Mouse (Mus musculus): Measurements from ENCODE around the gene Drd4. TPM values are rescaled to one million over a fixed set of nuclear protein-coding genes. Genes with fewer than 3 reads are reported as not detected.
"Not testable (repeated sequence)": the region's sequence is repeated elsewhere in the genome, so short reads cannot be mapped to it uniquely, and the experiment has no call there.

Drd4 gene
- not detected in 2 replicates for total RNA-seq (2015; ENCODE audit: low replicate concordance)
- not detected in 2 replicates for total RNA-seq (2017; ENCODE audit: low replicate concordance)

DNA sequence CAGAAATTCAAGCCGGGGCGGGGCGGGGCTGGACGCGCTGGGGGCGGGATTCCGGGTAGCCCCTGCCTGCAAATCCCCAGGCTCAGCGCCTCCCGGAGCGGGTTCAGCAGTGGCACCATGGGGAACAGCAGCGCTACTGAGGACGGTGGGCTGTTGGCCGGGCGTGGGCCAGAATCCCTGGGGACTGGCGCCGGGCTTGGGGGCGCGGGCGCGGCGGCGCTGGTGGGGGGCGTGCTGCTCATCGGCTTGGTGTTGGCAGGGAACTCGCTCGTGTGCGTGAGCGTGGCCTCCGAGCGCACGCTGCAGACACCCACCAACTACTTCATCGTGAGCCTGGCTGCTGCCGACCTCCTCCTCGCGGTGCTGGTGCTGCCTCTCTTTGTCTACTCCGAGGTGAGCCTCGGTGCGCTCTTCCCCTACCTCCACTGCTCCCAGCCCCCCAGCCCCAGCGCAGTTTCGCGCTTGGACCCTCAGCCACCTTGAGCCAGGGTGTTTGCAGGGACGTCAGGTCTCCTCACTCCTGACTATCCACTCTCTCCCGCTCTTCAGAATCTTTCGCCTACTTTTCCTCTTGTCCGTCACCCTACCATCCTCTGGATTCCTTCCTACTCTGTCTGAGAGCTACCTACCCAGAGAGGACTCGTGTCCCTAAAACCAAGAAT, at the start of gene Drd4:
TSS of gene Drd4 (plus strand) at position 86 of the 662 bp plus-strand sequence.
- ATAC-seq (replicated peaks; ENCODE audit: low FRiP score, poor library complexity, severe bottlenecking), result no peak

- ATAC-seq (replicated peaks; ENCODE audit: low FRiP score, poor library complexity, severe bottlenecking), result not testable (repeated sequence)
These were observed 41.3 kb upstream of the Drd4 start for GRCm38 (mm10) chr7:141250486-141250885.

- ATAC-seq (replicated peaks; ENCODE audit: low FRiP score, poor library complexity, severe bottlenecking), result no peak
These were observed 35.6 kb upstream of the Drd4 start for GRCm38 (mm10) chr7:141256159-141256558.

DNA sequence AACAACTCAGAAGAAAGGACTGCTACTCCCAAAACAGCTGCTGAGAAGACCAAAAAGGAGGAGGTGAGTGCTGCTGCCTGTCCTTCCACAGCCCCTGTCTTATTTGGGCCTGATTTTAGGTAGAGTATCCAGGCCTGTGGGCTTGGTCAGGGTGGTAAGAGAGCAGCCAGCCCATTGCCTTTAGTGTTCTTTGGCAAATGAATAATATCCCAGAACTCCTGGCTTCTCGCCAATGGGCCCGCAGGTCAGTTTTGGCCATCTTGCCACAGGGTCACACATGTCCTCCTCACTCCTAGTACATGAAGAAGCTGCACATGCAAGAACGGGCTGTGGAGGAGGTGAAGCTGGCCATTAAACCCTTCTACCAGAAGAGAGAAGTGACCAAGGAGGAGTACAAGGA, 30.3 kb upstream of the Drd4 start:
- ATAC-seq (replicated peaks; ENCODE audit: low FRiP score, poor library complexity, severe bottlenecking), result no peak

DNA sequence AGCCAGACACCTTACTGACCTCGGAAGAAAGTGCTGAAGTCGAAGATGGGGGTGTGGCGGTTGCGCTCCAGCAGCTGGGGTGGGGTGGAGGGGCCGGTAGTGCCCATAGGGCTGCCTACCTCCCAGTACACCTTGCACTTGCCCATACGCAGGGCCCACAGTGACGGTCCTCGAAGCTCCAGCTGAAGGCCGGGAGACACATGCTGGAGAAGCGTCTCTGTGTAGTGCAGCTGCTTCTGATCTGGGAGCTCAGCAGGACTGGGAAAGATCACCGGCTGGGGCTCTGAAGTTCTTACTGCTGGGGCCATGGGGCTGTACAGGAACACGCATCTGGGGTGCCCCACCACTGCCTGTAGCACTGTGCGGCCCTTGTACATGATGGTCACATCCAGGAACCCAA, 28.2 kb upstream of the Drd4 start:
- ATAC-seq (replicated peaks; ENCODE audit: low FRiP score, poor library complexity, severe bottlenecking), result no peak

DNA sequence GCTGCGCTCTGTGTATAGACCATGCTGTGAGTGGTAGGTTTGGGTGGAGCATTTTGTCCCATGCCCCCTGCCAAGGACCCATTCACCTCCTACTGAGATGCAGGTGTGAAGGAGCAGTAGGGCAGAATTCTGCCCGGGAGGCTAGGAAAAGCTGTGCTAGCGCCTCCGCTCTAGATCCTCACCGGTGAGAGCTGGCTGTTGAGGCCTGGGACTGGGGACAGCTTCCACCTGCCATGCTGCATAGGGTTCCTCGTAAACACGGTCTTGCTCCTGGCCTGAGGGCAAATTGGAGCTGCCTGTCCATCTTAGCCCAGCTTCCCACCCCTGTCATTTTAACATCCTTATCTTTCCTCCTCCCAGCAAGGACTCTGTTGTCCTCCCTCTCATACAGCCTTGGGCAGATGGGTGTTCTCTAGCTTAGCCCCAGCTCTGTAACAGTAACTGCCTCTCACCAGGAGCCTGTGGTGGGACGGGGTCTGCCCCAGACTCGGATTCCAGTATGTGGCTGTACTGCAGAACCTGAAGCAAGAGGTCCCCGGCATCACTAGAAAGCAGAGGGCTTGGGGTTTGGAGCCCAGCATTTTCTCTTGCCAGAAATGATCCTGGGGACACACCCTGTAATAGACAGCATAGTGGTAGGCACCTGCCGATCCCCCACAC, 27.6 kb upstream of the Drd4 start:
- no peak for ATAC-seq (replicated peaks; ENCODE audit: low FRiP score, poor library complexity, severe bottlenecking)

GRCm38 (mm10) chr7:141264761-141265410, 26.9 kb upstream of the Drd4 start:
- peak; percentile 66 for ATAC-seq (replicated peaks; ENCODE audit: low FRiP score, poor library complexity, severe bottlenecking)

DNA sequence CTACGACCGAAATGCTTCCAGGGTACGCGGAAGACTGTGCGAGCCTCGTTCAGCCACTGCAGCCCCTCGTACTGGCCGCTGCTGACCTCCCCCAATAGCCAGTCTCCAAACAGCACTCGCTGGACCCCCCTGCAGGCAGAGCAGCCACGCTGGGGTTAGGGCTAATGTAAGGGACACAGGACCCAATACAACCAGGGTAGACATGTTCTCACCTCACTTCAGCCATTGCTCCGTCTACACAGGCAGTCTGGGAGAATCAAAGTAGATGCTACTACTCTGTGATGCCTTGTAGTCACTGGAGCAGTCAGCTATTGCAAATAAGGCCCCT, 26.4 kb upstream of the Drd4 start:
- ATAC-seq (replicated peaks; ENCODE audit: low FRiP score, poor library complexity, severe bottlenecking), result peak; percentile 26

DNA sequence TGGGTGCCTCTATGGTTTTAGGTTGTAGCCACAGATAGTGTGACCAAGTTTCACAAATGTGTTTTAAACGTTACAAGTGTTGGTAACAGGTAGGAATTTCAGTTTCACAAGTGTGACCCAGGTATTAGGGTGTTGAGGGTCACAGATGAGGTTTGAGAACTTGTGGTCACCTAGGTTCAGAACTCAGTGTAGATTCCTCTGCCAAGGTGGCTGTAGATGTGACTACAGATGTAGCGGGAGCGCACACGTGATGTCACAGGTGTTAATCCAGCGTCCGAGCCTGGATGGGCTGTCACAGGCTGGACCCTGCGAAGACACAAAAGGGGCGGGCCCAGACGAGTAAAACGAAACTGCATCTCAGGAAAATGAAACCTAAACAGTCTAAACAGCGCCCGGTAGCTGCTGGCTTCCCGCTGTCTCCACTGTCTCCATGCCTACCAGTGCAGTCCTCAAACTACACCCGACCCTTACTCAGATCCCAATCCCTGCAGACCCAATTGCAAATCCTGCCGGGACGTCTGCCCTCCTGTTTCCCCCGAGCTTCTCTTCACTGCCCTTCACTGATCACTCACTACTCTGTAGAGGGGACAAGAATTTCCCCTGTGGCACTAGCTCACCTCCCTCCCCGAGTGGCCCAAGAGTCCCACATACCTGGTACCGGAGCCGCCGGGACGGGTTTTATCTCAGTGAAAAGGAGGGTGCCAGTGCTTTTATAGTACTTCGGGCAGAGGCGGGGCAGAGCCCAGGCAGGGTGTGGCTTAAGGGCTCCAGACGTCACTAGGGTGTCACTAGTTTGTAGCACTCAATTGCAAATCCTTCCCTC, 25.9 kb upstream of the Drd4 start, which contains the start of gene Irf7:
TSS of gene Irf7 (minus strand) at position 743 of the 823 bp plus-strand sequence.
- peak; percentile 84 for ATAC-seq (replicated peaks; ENCODE audit: low FRiP score, poor library complexity, severe bottlenecking)

DNA sequence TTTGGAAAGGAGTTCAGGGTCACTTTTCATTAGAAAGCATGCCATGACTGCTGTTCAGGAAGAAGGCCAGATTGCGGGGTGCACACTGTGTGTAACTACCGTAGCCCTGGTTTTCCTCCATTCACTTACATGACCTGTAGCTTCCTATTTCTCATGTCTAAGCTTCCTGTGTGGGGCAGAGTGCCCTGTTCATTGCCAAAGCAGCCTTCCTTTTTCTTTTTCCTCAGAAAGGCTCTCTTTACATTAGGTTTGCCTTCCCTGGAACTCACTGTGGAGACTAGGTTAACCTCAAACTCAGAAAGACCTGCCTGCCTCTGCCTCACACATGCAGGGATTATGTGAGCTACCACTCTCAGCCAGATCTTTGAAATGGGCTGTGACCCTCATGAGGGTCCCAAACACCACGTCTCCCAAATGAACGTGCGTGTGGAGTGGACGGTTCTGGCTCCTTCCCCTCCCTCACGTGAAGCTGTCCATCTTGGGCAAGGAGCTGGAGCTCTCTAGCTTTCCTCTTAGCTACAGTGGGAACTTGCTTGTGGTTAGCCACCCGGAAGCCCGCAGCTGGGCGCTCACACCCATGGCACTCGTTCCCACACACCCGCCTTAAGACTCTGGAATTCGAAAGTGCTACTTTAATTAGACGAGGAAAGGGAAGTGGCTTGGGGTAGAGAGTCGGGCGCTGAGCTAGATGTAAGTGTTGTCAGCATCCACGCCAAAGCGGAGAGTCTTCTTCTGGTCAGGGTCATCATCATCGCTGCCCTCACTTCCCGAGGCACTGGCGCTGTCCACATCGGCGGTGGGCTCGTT, 23.1 kb upstream of the Drd4 start:
- ATAC-seq (replicated peaks; ENCODE audit: low FRiP score, poor library complexity, severe bottlenecking), result no peak

DNA sequence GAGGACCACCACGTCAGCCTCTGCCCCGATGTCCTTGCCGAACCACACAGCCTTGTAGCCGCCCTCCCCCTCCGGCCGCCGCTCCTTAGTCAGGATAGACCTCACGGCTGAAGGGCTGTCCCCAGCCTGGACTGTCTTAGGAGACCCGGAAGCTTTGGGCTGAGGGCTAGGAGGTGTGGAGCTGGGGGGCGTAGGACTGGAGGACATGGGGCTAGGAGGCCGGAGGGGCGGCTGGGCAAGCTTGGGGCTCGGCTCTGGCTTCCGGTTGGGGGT, 22.6 kb upstream of the Drd4 start:
- ATAC-seq (replicated peaks; ENCODE audit: low FRiP score, poor library complexity, severe bottlenecking), result no peak

GRCm38 (mm10) chr7:141270631-141271030, 21.2 kb upstream of the Drd4 start:
- ATAC-seq (replicated peaks; ENCODE audit: low FRiP score, poor library complexity, severe bottlenecking), result no peak

DNA sequence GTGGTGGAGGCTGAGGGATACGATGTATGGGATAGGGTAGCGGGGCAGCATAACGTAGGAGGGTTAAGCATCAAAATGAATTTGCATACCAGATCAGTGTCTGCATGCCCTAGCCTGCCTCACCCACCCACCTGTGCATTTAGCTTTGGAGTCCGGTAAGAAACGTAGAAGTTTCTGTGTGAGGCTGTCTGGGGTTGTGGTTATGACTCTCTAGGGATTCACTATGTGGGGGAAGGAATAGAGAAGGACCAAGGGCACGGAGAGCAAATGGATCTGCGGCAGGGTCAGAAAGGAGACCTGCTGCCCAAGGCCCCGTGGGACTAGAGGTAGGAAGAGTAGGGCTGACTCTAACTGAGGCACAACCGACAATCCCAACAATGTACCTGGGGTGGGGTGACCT, 16.4 kb upstream of the Drd4 start:
- no peak for ATAC-seq (replicated peaks; ENCODE audit: low FRiP score, poor library complexity, severe bottlenecking)

DNA sequence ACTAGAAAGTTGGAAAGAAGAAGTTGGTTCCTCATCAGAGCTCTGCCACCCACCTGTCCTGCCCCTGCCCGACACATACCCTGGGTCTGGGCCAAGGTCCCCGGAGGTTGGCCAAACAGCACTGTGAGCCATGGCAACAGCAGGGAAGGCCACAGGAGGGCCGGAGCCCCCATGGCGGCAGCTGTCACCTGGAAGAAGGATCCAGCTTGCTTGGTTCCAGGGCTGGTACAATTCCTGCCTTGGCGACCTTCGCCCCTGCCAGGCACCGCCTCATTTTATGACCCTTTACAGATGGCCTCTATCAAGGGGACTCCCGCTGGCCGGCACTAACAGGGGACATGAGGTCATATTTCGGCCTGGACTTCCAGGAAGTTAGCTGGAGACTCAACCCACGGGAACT, 15.3 kb upstream of the Drd4 start, which contains the start of gene Cdhr5:
TSS of gene Cdhr5 (minus strand) at position 241 of the 400 bp plus-strand sequence.
- ATAC-seq (replicated peaks; ENCODE audit: low FRiP score, poor library complexity, severe bottlenecking), result no peak

DNA sequence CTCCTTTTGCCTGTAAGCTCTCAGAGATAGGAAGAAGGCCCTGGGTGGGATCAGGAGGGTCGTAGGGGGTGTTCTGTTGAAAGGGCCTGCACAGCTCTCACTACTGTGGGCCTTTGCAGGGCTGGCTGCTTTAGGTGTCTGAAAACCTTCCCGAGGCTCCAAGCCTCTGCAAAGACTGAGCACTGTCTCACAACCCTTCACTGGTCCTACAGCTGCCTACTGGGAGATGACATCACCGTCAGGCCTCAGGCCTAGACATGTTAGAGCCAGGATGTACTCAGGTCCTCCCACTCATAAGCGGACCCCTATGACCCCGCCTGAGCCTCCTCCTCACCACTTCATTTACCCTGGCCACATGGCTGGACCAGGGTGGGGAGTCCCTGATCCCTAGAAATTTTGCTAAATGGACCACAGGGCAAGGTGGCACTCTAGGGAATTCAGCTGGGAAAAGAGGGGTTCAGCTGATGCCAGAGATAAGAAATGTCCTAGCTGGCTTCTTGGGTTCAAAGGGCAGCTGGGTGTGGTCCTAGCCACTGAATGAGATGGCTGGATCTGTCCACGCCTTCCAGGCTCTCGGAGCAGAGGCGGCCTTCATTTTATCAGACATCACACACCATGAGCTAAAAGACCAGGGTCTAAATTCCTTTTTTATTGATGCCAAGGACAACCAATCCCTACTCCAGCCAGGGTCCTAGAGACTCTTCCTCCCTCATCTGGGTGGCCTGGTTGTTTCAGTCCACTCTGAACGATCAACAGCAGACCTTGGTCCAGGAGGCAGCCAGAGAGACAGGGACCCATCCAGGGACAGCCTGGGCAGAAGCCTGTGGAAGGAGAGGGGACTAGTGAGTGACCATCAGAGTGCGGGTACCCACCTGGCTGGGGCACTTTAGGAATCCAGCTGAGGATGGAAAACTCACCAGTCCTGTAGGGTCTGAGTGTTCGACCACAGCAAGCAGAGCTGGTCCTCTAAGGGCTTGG, 13.8 kb upstream of the Drd4 start:
- ATAC-seq (replicated peaks; ENCODE audit: low FRiP score, poor library complexity, severe bottlenecking), result no peak

GRCm38 (mm10) chr7:141278766-141279590, 12.8 kb upstream of the Drd4 start, which contains the start of gene Sct:
Gene Sct, minus strand, starts transcription at chr7:141279133.
- no peak for ATAC-seq (replicated peaks; ENCODE audit: low FRiP score, poor library complexity, severe bottlenecking)

DNA sequence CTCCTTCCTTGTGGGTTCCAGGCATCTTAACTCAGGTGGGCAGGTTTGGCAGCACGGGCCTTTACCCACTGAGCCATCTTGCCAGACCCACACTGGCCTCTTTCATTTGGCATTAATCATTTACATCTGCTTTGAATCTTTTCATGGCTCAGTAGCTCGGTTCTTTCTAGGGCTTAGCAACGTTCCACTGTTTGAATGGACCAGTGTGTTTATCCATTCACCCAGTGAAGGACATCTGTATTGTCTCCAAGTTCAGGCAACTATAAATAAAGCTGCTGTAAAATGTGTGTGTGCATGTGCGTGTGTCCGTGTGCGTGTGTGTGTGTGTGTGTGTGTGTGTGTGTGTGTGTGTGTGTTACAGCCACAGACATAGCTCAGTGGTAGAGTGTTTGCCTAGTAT, 10.4 kb upstream of the Drd4 start:
- ATAC-seq (replicated peaks; ENCODE audit: low FRiP score, poor library complexity, severe bottlenecking), result no peak

DNA sequence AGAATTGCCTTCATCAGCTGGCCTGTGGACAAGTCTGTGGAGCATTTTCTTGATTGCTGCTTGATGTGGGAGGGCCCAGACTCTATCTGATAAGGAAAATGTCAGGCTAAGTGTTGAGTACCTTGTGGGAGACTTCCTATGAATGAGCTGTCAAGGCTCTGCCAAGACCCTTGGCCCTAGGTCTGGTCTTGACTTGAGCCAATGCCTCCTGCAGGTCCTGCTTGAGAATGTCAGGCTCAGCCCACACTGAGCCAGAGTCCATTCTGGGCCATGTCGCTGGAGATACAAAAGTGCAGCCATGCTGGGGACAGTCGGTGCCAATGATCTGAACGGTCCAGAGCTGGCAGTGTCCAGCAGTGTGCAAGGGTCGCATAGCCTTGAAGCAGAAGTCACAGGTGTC, 9.1 kb upstream of the Drd4 start:
- ATAC-seq (replicated peaks; ENCODE audit: low FRiP score, poor library complexity, severe bottlenecking), result no peak
